Mouse (Mus musculus): ENCODE results near the gene 4930595D18Rik.

Gene 4930595D18Rik

GRCm38 (mm10) chr12:111184476-111184875, at the start of gene 4930595D18Rik:
4930595D18Rik (minus strand) TSS chr12:111184491.
- DNase-seq (ENCODE audit: low read depth in 1 of 2, low spot score in 2 of 2), result no peak

GRCm38 (mm10) chr12:111233798-111234197, 49.5 kb upstream of the 4930595D18Rik start:
- DNase-seq (ENCODE audit: low read depth in 1 of 2, low spot score in 2 of 2), result no peak

DNA sequence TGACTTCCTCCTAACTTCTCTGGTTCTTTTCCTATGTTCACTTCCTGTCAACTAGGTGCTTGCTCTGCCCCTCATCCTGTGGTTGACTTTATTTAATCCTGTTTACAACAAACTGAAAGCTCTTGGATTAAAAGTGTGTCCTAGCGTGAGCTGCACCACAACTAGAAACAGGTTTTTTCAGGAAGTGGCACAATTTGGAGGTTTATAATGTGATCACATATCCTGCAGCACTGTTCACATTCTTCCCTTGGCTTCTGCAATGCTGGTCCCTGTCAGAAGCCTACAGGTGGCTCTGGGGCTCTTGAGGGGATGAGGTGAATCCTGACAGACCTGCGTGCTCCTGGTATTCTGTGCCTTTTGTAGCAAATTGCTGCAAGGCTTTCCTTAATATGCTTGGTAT, 46.5 kb upstream of the 4930595D18Rik start:
- no peak for DNase-seq (ENCODE audit: low read depth in 1 of 2, low spot score in 2 of 2)

GRCm38 (mm10) chr12:111228488-111228887, 44.2 kb upstream of the 4930595D18Rik start:
- no peak for DNase-seq (ENCODE audit: low read depth in 1 of 2, low spot score in 2 of 2)

GRCm38 (mm10) chr12:111227410-111227809, 43.1 kb upstream of the 4930595D18Rik start:
- DNase-seq (ENCODE audit: low read depth in 1 of 2, low spot score in 2 of 2), result no peak

DNA sequence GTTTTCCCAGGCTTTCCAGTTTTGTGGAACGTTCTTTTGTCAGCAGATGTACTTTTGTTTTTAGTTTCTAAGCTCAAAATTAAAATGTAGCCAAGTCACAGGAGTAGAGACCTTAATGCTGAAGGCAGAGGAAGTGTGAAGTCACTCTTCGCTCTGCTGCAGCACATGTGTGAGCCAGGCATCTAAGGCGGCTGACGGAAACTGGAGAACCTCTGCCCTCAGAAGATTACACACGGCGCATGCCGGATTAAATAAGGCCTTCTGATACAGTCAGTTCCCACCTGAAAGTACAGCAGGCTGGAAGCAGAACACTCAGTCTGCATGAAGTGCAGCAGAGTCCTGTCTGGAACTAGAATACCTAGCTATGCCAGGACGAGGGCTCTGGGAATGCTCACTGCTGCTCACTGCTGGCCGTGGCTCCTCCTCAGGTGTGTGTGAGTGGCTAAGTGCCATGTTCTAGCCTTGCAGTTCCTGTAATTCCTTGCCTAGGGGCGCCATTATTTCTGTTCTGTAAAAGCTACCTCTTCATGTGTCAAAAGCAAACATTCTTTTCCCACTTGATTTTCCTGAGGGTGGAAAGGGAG, 41.0 kb upstream of the 4930595D18Rik start:
- no peak for DNase-seq (ENCODE audit: low read depth in 1 of 2, low spot score in 2 of 2)

- DNase-seq (ENCODE audit: low read depth in 1 of 2, low spot score in 2 of 2), result no peak
These were observed 34.6 kb upstream of the 4930595D18Rik start for GRCm38 (mm10) chr12:111218867-111219266.

- DNase-seq (ENCODE audit: low read depth in 1 of 2, low spot score in 2 of 2), result no peak
These were observed 27.4 kb upstream of the 4930595D18Rik start for GRCm38 (mm10) chr12:111211729-111212128.

DNA sequence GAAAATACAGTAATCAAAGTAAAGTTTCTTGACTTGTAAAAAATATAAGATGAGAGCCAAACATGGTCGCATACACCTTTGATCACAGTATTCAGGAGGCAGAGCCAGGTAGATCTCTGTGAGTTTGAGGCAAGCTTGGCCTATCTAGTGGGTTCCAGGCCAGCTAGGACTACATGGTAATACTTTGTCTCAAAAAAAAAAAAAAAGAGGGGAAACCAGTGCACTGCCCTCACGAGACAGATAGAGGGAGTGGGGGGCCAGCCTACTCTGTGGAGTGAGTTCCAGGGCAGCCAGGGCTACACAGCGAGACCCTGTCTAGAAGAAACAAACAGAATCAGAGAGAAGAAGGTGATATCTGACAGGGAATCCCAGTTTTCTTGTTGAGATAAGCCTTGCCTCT, 23.4 kb upstream of the 4930595D18Rik start:
- DNase-seq (ENCODE audit: low read depth in 1 of 2, low spot score in 2 of 2), result no peak

DNA sequence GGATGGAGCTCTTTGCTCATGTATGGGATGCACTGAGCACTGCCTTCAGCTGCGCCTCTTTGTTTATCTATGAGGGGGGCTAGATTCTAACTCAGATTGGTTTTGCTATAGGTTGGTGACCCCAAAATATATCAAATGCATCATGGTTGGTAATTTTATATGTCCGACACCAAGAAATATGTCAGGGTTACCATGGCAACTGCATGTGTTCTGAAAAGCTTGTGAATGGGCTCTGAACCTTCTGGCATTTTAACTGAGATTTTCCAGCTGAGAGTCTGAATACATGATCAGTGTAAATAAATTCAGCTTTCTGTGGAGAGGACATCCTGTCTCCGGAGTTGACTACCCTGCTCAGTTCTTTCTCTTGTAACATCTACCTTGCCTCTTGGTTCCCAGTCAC, 19.7 kb upstream of the 4930595D18Rik start:
- no peak for DNase-seq (ENCODE audit: low read depth in 1 of 2, low spot score in 2 of 2)

DNA sequence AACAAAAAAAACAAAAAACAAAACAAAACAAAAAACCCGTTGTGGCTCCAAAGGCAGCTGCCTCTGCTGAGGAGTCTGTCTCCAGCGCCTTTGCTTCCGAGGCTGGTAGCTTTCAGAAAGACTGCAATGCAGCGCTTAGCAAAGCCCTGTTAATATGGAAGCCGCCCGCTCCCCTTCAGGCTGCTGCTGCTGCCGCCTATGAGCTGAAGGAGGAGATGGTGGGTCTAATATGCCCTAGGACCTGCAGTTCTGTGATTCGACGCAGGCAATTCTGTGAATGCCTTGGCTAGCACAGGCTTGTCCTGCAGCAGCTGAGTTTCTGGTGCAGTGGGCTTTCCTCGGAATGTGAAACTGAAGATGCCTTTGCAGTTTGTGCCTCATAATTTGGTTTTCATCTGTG, 18.8 kb upstream of the 4930595D18Rik start:
- no peak for DNase-seq (ENCODE audit: low read depth in 1 of 2, low spot score in 2 of 2)

GRCm38 (mm10) chr12:111196548-111196947, 12.3 kb upstream of the 4930595D18Rik start:
- no peak for DNase-seq (ENCODE audit: low read depth in 1 of 2, low spot score in 2 of 2)

- DNase-seq (ENCODE audit: low read depth in 1 of 2, low spot score in 2 of 2), result no peak
These were observed 9.0 kb upstream of the 4930595D18Rik start for GRCm38 (mm10) chr12:111193331-111193730.

DNA sequence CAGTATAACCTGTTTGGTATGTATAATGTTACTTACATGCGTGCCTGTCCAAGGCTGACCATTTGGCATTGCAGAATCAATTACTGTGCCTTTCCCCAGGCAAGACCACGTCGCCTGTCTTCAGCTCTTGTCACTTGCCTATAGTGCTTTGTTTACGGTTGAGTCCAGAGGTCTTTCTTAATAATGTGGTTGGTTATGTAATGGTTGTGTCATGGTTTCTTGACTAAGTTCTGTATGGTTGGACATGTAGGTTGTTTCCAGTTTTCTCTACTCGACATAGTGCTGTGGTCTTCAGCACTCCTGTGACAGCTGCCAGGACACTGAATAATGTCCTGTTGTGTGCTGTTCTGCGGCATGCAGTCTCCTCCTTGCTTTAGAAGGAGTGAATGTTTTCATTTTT, 8.5 kb upstream of the 4930595D18Rik start:
- DNase-seq (ENCODE audit: low read depth in 1 of 2, low spot score in 2 of 2), result peak in 1 of 2 experiments; percentile 5

GRCm38 (mm10) chr12:111190891-111191290, 6.6 kb upstream of the 4930595D18Rik start:
- no peak for DNase-seq (ENCODE audit: low read depth in 1 of 2, low spot score in 2 of 2)

DNA sequence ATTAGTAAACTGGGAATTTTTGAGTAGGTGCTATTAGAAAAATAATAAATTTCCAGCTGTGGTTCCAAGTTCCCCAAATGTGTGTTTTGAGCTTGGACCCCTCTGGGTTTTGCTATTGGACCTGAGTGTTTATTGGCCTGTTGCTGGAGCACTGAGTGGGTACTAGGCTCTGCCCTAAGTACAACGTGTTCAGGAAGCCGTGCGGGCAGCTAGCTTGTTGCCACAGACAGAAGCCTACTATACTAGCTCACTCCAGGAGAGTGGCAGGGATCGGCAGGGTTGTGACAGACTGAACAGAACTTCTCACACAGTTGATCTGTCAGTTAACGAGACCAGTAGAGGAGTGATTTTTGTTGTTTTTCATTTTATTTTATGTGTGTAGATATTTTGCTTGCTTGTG, 6.1 kb upstream of the 4930595D18Rik start:
- no peak for DNase-seq (ENCODE audit: low read depth in 1 of 2, low spot score in 2 of 2)

DNA sequence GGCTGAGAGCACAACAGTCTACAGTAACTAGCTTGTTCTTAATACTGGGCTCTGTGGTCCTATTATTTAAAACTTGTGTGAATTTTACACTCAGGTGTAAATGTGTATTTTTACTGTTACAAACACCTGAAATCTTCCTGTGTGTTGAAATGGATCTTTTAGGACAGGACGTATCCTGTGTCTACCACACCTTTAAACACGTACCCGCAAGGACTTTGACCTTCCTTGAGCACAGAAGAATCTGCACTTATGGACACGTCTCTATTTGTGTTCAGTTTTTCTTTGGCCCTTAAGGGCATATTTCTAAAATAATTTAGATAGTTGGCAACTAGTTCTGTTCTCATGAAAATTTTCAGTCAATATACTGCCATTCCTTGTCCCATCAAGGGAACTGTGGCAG, 4.0 kb upstream of the 4930595D18Rik start:
- no peak for DNase-seq (ENCODE audit: low read depth in 1 of 2, low spot score in 2 of 2)

DNA sequence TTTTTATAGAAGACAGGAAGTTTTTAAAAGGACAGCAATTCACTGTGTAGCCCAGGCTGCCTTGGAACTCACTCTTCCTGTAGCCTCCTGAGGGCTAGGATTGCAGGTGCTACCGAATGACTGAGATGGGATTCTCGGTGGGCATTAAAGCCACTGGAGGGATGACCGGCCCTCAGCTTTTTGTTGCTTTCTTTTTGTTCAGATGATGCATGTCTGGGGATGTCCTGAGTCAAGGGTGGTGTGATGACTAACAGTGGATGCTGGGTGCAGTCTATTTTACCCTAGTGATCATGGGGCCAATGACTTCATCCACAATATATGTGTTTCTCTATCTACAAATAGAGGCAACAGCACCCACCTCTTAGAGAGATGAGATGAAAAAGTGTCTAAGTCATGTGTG, 2.7 kb upstream of the 4930595D18Rik start:
- DNase-seq (ENCODE audit: low read depth in 1 of 2, low spot score in 2 of 2), result no peak

DNA sequence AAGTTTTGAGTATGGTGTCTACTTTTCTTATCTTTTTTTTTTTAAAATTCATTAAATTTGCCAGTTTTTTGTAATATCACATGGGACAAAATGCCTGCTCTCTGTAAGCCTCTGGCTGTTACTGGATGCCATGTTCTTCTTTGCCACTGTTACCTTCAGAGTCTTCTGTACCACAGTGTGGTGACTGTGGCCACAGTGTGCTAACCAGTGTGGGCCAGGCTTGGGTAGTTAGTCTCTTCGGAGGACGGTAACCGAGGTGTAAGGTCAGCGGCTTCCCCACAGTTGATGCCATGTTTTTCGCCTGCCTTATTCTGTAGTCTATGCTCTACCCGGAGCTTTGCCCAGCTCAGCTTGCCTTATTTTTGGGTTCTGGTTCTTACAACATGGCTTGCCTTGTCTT, 1.9 kb downstream of the 4930595D18Rik start:
- DNase-seq (ENCODE audit: low read depth in 1 of 2, low spot score in 2 of 2), result no peak

DNA sequence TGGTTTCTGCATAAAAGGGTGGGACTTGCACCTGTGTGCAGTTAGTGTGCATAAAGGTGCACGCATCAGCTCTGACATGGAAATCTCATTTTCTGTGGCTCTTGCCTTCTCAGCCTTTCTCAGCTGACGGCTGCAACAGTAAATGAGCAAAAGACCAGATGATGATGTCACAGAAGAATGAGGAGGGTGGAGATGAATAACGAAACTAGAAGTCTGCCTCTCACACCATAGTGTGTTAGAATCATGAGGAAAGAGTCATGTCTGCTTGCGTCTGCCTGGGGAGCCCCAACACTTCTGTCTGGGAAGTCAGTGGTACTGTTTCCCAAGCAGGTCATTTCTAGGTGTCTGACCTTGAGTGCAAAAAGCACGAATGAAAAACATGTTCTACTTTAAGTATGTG, 2.4 kb downstream of the 4930595D18Rik start:
- no peak for DNase-seq (ENCODE audit: low read depth in 1 of 2, low spot score in 2 of 2)

GRCm38 (mm10) chr12:111178772-111179171, 5.5 kb downstream of the 4930595D18Rik start:
- DNase-seq (ENCODE audit: low read depth in 1 of 2, low spot score in 2 of 2), result no peak

DNA sequence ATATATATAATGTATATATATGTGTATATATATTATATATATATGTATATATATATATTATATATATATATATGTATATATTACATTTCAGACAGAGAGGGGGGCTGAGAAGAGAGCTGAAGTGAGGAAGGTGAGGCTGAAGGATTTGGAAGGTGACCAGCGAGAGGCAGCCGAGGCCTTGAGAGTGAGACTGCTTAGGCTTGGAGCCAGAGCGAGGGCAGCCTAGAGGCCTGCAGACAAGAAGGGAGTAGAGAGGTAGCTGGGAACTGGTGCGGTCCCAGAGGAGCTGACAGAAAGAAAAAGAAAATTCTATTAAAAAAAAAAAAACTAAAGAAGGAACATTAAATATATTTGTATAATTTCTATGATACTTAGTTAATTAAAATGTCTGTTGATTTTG, 15.4 kb downstream of the 4930595D18Rik start:
- no peak for DNase-seq (ENCODE audit: low read depth in 1 of 2, low spot score in 2 of 2)

DNA sequence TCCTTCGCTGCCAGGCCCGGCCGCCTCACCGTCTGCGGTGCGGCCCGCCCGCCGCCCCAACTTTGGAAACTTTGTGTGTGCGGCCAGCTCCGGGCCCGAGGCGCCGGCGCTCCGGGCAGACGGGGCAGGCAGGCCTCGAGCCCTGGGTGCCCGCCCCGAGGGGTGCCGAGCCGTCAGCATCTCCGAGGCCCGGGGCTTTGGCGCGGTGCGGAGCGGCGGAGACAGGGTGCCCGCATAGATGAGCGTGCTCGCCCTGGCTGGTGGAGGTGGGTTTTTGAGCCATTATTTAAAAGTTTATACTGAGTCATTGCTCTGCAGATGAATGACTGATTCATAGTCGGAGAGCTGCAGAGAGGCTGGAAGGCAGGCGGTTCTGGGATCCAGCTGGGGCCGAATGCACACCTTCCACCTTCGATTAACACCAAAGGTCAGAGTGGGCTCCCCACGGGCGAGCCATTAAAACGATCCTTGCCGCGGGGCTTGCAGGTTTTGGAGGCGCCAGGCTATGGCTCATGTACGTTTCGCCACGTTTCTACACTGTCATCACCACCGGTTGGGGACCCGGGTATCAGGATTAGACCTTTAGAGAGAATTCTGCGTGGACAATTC, 17.5 kb downstream of the 4930595D18Rik start:
- DNase-seq (ENCODE audit: low read depth in 1 of 2, low spot score in 2 of 2), result no peak

Measured in monocyte, adult 2 months (primary cell).